Mouse (Mus musculus) hindbrain, embryonic 16.5 days (tissue): Measurements from ENCODE around the gene Prom1. TPM values are rescaled to one million over a fixed set of nuclear protein-coding genes. Genes with fewer than 3 reads are reported as not detected.

Experiments used
- ATAC-seq: fragments of 200-750 bp; cut with Nextera tagmentation; 2 replicates; pipeline ENCODE4 v1.8.0; 2017; ENCODE audit warnings: moderate TSS enrichment, moderate library complexity
- H3K27ac ChIP-seq: fragments of 300-500 bp; sonication (generic); 2 replicates; pipeline ENCODE4 v1.5.1; 2014; ENCODE audit warnings: low read depth, mild to moderate bottlenecking, control low read depth, low read length, moderate library complexity
- H3K27me3 ChIP-seq: fragments of 300-500 bp; sonication (generic); replicated peaks from 2 replicates; pipeline ENCODE4 v1.6.1; 2014; ENCODE audit warnings: low read length; ENCODE audit not compliant: control insufficient read depth, insufficient read depth
- H3K36me3 ChIP-seq: fragments of 300-500 bp; sonication (generic); 2 replicates; pipeline ENCODE4 v1.6.1; 2014; ENCODE audit warnings: mild to moderate bottlenecking, low read length, moderate library complexity, mixed read lengths; ENCODE audit not compliant: control insufficient read depth, insufficient read depth
- H3K4me1 ChIP-seq: fragments of 300-500 bp; sonication (generic); 2 replicates; pipeline ENCODE4 v1.6.1; 2014; ENCODE audit warnings: low read depth, low read length; ENCODE audit not compliant: control insufficient read depth, insufficient read depth
- H3K4me2 ChIP-seq: fragments of 300-500 bp; sonication (generic); 2 replicates; pipeline ENCODE4 v1.6.1; 2014; ENCODE audit warnings: mild to moderate bottlenecking, low read length, control low read depth, moderate library complexity
- H3K4me3 ChIP-seq: fragments of 300-500 bp; sonication (generic); 2 replicates; pipeline ENCODE4 v1.5.1; 2014; ENCODE audit warnings: mild to moderate bottlenecking, low read length, control low read depth, moderate library complexity
- H3K9ac ChIP-seq: fragments of 300-500 bp; sonication (generic); 2 replicates; pipeline ENCODE4 v1.6.1; 2014; ENCODE audit warnings: low read depth, mild to moderate bottlenecking, control low read depth, low read length, moderate library complexity
- H3K9me3 ChIP-seq: fragments of 300-500 bp; sonication (generic); 2 replicates; pipeline ENCODE4 v1.6.1; 2014; ENCODE audit warnings: mild to moderate bottlenecking, low read length, moderate library complexity; ENCODE audit not compliant: control insufficient read depth
- WGBS: fragments of 180-500 bp; shearing (Covaris S2); extraction: QIAGEN DNeasy Blood & Tissue Kit; methylation state at CpG from one replicate; pipeline ENCODE4 v1.1.7; 2014; 5-methylcytosine and 5-hydroxymethylcytosine counted together
- polyA plus RNA-seq: library from polyadenylated mRNA; unstranded; fragments of >200 nt; fragmentation: Nextera tagmentation; extraction: Ambion mirVana; gene quantifications from 2 replicates; pipeline ENCODE4 v1.2.1, GENCODE M21; 2015

Gene Prom1
- polyA plus RNA-seq, 1 experiment from 2014 or later = 25.6 TPM

DNA sequence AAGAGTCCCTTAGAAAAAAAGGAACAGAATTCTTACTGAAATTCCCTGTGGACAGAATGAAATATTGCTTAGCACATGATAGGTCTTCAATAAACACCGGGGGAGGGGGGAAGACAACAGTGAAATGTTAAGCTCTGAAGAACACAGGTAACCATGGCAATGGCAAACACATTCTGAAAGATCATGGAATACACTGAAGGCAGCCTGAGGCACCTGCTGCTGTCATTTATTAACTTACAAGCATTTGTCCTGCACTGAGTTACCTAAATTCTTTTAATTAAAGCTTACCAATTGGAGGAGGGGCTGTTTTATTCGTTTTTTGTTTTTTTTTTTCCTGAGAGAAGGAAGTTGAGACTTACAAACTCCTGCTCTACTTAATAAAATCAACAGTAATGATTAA, 7.3 kb upstream of the Prom1 start:
- H3K4me3 ChIP-seq = no peak overlapping the region
- H3K36me3 ChIP-seq = no peaks in the 10 kb centered on the region
- H3K27me3 ChIP-seq = no peaks in the 10 kb centered on the region
- 71% methylated on average over 2 of the region's 2 CpGs for WGBS
- no peak overlapping the region for H3K9ac ChIP-seq
- no peaks in the 10 kb centered on the region; the same call in 1 of the 2 replicates for H3K4me1 ChIP-seq
- no peak overlapping the region for H3K4me2 ChIP-seq
- ATAC-seq = no peak
- no peaks in the 10 kb centered on the region for H3K9me3 ChIP-seq
- H3K27ac ChIP-seq = no peak overlapping the region

DNA sequence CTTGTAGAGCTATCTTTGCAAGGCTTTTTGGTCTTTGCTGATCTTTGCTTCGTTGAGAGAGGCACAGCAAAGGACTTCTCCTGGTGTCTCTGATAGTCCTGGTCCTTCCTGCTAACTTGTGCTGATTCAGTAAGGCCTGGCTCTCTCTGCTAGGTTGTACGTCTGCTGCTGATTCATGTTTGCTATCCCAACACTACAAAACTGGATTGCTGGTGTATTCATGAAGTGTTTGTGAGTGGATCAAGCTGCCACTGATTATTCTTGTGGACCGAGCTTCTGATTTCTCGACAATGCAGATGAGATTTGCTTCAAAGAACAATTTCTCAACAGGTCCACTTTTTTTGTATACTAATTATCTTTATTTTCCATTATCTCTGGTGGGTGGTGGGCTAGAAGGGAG, 6.3 kb upstream of the Prom1 start:
- no peak overlapping the region for H3K4me2 ChIP-seq
- ATAC-seq = no peak
- no peak overlapping the region for H3K27ac ChIP-seq
- H3K9me3 ChIP-seq = no peaks in the 10 kb centered on the region
- H3K4me3 ChIP-seq = no peak overlapping the region
- no peak overlapping the region for H3K9ac ChIP-seq
- 95% methylated on average over 4 of the region's 4 CpGs for WGBS
- no peaks in the 10 kb centered on the region; the same call in 1 of the 2 replicates for H3K4me1 ChIP-seq
- H3K27me3 ChIP-seq = no peaks in the 10 kb centered on the region
- H3K36me3 ChIP-seq = no peaks in the 10 kb centered on the region

DNA sequence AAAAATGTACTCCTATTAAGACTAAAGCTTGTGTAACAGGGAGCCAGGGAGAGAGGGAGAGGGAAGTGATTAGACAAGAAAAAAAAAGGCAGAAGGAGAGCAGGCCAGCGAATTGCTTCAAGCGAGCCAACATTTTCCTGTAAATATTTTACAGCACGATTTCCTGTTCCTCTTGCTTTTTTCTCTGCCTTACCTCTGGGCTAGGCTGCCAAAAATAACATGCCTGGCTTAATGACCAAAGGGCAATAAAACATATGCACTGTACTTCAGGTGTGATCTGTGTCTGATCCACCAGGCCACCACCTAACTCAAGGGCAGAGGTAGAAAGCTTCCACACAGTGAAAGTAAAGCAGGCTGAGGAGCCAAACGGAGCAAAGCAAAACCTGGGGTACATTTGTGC, 3.4 kb upstream of the Prom1 start:
- H3K4me2 ChIP-seq = no peak overlapping the region
- H3K27ac ChIP-seq = no peak overlapping the region
- H3K4me3 ChIP-seq = no peak overlapping the region
- H3K9ac ChIP-seq = no peak overlapping the region
- no peaks in the 10 kb centered on the region for H3K36me3 ChIP-seq
- no peak for ATAC-seq
- WGBS = 65% methylated on average over 4 of the region's 4 CpGs
- H3K27me3 ChIP-seq = no peaks in the 10 kb centered on the region
- H3K9me3 ChIP-seq = no peaks in the 10 kb centered on the region
- H3K4me1 ChIP-seq = peaks cover 7% of the 10 kb centered on the region; the same call in 1 of the 2 replicates

DNA sequence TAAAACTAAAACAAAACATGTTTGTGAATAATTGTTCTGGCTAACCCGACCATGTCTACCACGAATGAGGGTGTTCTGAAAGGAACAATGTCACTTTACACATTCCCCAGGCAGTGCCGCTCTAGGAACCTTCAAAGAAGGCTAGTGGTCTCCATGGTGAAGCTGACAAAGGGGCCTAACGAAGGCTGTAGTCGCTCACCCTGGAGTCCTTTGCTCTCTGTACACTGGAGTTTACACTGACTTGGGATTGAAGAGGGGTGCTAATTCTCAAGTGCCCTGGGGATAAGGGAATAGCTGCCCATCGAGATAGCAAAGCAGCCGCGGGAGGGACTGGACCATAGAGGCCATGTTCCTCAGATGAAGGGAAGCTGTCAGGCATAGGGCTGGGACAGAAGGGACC, 2.9 kb upstream of the Prom1 start:
- WGBS = 25% methylated on average over 8 of the region's 8 CpGs

DNA sequence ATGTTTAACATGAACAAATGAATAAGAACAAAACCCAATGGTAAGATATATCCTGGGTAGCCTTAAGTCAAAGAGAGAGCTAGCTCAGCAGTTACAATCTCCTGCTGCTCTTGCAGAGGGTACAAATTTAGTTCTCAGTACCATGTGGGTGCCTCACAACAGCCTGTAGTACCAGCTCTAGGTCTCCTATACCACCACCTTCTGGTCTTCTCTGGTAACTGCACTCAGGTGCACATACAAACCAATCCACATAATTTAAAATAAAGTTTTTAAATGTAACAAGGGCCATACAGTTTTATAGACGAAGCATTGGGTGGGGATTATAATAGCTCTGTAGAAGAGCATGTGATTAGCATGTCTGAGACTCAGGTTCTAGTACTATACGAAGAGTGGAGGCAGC, 2.3 kb upstream of the Prom1 start:
- Histone ChIP-seq H3K27me3 (no peaks in the 10 kb centered on the region), H3K9ac (no peak overlapping the region), H3K9me3 (no peaks in the 10 kb centered on the region), H3K4me3 (no peak overlapping the region), H3K4me2 (no peak overlapping the region), H3K4me1 (peaks cover 14% of the 10 kb centered on the region), H3K36me3 (no peaks in the 10 kb centered on the region), H3K27ac (no peak overlapping the region)
- WGBS = 60% methylated on average over 2 of the region's 2 CpGs
- ATAC-seq = no peak

More for the DNA sequence above, 2.9 kb upstream of the Prom1 start:
- no peak overlapping the region for H3K9ac ChIP-seq
- no peak overlapping the region for H3K4me3 ChIP-seq
- H3K4me2 ChIP-seq = no peak overlapping the region
- ATAC-seq = no peak
- no peaks in the 10 kb centered on the region for H3K9me3 ChIP-seq
- no peaks in the 10 kb centered on the region for H3K36me3 ChIP-seq
- H3K27me3 ChIP-seq = no peaks in the 10 kb centered on the region
- no peak overlapping the region for H3K27ac ChIP-seq
- H3K4me1 ChIP-seq = peaks cover 10% of the 10 kb centered on the region

DNA sequence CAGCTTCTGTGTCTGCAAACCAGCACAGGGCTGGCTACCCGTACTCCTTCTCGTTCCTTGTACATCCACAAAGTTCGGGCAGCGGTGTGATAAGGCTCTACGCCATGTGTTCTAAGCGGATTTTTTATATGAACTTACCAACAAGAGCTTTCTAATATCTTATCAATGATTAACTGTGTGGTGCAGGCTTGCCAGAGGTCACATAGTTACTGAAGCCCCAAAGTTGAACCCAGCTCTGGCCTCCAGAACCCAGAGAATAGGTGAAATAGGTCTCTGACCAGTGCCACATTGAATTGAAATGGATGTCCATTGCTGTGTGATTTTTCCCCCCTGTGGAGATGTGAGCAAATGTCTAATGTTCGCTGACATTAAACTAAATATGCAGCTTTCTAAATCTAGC, 1.3 kb upstream of the Prom1 start:
- no peak overlapping the region for H3K4me3 ChIP-seq
- H3K27ac ChIP-seq = no peak overlapping the region
- H3K4me2 ChIP-seq = no peak overlapping the region
- 97% methylated on average over 7 of the region's 7 CpGs for WGBS
- no peak overlapping the region for H3K9ac ChIP-seq
- H3K4me1 ChIP-seq = peaks cover 14% of the 10 kb centered on the region
- no peak for ATAC-seq
- no peaks in the 10 kb centered on the region for H3K9me3 ChIP-seq
- no peaks in the 10 kb centered on the region for H3K27me3 ChIP-seq
- no peaks in the 10 kb centered on the region for H3K36me3 ChIP-seq

DNA sequence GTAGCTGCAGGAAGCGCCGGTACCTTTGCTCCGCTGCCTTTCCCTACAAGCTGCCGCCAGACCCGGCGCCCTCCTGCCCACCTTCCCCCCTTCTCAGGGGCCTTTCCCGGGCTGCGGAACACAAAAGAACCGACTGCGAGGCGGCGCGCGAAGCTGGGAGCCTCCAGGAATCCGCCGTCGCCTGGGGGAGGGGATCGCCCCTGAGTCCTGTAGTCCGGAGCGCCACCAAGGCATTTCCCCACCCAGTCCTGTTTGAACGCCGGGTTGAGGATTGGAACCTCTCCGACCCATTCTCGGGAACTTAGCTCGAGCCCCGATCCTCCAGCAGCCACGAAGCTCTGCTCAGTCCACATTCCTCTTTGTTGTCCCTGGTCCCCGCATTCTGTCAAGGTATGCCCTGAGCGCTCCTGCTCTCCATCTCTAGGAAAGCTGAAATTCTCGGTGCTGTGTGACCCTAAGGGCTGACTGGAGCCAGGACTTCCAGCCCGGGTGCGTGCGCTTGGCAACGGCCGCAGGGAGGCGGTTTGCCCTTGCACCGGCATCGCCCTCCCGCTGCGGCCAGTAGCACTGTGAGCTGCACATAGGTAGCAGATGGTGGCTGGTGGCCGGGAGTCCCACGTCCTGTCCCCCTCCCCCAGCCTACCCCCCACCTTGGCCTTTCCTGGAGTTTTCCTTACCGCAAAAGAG, 1.1 kb downstream of the Prom1 start:
- Histone ChIP-seq H3K4me3 (peak overlapping the region; percentile 68), H3K27ac (peak overlapping the region; percentile 76), H3K9ac (peak overlapping the region; percentile 69), H3K9me3 (no peaks in the 10 kb centered on the region), H3K27me3 (no peaks in the 10 kb centered on the region), H3K4me1 (peaks cover 14% of the 10 kb centered on the region), H3K36me3 (no peaks in the 10 kb centered on the region), H3K4me2 (peak overlapping the region; percentile 94)
- 0% methylated on average over 43 of the region's 43 CpGs for WGBS
- ATAC-seq = peak; percentile 84

DNA sequence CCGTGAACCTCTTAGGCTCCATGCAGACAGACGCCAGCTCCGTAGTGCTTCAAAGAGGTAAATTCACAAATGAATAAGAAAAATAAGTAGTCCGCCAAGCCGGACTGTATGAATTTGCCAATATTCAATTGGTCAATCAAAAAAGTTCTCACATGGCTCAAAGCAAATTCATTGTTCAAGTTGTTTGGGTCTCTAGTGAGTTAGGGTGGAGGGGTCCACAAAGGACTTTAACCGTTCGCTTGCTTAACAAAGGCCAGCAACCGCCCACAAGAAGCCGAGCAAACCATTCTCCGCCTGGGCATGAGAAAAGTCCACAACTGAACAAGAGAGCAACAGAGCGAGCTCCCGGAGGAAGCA, 1.7 kb downstream of the Prom1 start:
- H3K4me2 ChIP-seq = peak overlapping the region; percentile 94
- H3K9ac ChIP-seq = peak overlapping the region; percentile 69
- H3K36me3 ChIP-seq = no peaks in the 10 kb centered on the region
- peak; percentile 34 for ATAC-seq
- no peaks in the 10 kb centered on the region for H3K27me3 ChIP-seq
- H3K9me3 ChIP-seq = no peaks in the 10 kb centered on the region
- peak overlapping the region; percentile 68 for H3K4me3 ChIP-seq
- WGBS = 1% methylated on average over 12 of the region's 12 CpGs
- H3K4me1 ChIP-seq = peaks cover 14% of the 10 kb centered on the region
- peak overlapping the region; percentile 76 for H3K27ac ChIP-seq

DNA sequence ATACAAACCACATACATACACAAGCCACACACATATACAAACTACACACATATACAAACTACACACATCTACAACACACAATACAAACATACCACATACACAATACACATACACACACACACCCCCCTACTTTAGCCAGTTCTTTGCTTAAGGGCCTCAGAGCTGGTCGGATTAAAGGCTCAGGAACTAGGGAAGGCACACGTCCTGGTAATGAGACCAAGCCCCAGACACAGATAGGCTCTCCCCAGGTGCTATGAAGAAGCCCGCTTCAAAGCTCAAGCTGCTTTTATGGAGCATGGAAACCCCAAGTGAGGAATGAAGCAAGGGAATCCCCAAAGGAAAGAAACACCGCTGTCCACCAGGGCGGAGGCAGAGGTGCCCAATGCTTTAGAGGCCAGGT, 4.8 kb downstream of the Prom1 start:
- no peaks in the 10 kb centered on the region for H3K36me3 ChIP-seq
- H3K27me3 ChIP-seq = no peaks in the 10 kb centered on the region
- H3K4me2 ChIP-seq = no peak overlapping the region
- no peak for ATAC-seq
- no peaks in the 10 kb centered on the region for H3K9me3 ChIP-seq
- H3K9ac ChIP-seq = no peak overlapping the region
- WGBS = 90% methylated on average over 5 of the region's 5 CpGs
- no peak overlapping the region for H3K4me3 ChIP-seq
- no peak overlapping the region for H3K27ac ChIP-seq
- H3K4me1 ChIP-seq = peaks cover 14% of the 10 kb centered on the region
